Mouse (Mus musculus): ENCODE measurements around the gene Plxna2.
A peak's percentile ranks its signal among the peaks of the same experiment; 100 is the strongest.

The Plxna2 gene

GRCm38 (mm10) chr1:194772053-194772452, 154.0 kb downstream of the Plxna2 start:
- DNase-seq (ENCODE audit: low read depth) = no peak

GRCm38 (mm10) chr1:194773899-194774298, 155.9 kb downstream of the Plxna2 start:
- DNase-seq (ENCODE audit: low read depth) = no peak

- no peak for DNase-seq (ENCODE audit: low read depth)
These were observed 156.3 kb downstream of the Plxna2 start for GRCm38 (mm10) chr1:194774350-194774749.

DNA sequence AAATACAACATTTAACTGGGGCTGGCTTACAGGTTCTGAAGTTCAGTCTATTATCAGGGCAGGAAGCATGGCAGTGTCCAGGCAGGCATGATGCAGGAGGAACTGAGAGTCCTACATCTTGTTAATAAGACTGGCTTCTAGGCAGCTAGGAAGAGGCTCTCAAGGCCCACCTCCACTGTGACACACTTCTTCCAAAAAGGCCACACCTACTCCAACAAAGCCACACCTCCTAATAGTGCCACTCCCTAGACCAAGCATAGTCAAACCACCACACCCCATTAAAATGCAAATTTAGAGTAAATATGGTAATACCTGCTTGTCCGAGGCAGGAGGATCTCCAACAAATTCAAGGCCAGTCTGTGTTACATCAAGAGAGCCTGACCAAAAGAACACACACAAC, 156.7 kb downstream of the Plxna2 start:
- DNase-seq (ENCODE audit: low read depth) = no peak

- DNase-seq (ENCODE audit: low read depth) = no peak
These were observed 157.8 kb downstream of the Plxna2 start for GRCm38 (mm10) chr1:194775656-194776374.

DNA sequence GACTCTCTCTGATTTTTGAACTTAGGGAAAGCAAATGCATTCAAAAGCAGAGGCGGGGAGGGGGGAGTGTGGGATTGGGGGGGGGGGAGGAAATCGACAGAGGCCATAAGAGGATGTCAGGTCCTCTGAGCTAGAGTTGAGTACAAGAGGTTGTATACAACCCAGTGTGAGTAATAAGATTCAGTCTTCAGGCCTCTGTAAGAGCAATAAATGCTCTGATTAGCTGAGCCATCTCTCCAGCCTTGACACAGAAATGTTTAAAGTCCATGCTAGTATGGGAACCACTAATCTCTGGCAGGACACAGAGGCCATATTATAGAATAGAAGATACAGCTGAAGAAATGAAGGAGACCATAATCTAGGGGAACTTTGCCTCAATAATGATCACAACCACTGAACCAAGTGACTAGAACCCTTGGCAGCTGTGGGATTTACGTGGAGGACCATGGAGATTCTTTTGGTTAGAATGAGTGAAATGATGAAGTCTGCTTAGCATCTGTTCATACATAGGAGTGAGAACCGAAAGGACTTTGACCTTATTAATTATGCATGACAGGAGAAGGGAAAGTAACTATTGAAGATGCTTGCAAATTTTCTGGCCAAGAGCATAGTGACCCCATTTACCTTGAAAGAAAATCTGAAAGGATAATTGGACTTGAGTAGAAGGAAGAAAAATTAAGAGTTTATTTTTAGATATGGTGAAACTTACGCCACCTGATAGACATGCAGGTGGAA, 158.7 kb downstream of the Plxna2 start:
- no peak for DNase-seq (ENCODE audit: low read depth)

DNA sequence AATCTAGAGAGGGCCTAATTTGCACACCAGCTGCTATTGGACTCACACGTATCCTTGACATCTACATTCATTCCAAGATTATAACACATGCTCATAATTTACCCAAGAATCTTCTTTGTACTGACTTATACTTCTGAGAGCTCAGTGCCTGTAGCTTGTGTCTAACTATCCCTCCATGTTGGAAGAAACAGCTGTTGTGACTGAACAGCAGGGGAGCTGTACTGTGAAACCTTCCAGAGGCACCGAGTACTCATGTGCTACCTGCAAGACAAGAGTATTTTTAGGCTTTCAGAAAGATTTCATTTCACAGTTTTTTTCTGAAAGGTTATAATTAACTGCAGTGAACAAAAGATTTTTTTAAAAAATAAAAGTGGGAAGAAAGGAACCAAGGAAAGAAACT, 159.6 kb downstream of the Plxna2 start:
- no peak for DNase-seq (ENCODE audit: low read depth)

DNA sequence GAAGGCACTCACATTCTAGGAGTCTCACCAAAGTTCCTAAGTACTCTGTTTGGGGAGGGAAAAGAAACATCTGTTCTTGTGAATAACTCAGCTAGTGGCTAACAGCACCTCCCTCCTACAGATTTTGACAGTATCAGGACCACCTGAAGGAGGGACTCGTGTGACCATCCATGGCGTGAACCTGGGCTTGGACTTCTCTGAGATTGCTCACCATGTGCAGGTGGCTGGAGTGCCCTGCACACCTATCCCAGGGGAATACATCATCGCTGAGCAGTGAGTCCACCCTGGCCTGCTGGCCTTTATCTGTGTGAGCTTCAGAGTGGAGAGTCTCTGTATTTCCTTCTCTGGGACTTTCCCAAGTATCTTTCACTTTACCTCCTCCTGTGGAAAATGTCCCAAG, 162.4 kb downstream of the Plxna2 start:
- no peak for DNase-seq (ENCODE audit: low read depth)

DNA sequence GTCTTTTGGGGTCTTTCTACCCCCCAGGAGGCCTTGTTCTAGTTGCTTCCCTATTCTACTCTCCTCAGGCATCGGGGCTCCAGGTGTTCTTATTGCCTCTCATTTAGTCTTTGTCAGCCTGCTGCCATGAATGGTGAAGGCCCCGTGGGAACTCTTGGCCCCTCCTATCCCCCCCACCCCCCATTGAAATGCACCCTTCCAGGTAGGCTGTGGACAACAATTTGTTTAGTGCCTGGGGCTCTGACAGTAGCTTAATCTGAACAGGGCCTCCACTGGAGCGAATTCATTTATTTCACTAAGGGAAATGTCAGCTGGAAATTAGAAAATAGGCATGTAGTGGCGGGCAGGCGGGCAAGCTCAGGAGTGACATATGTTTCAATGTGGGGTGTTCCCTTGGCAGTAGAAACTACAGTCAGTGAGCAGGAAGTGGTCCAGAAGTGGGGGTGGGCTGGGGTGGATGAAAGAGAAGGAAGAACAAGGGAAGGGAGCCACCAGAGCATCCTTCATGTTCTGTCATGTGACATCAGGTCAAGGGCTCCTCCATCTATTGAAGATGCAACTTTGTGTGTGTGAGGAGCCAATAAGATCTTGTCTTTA, 162.9 kb downstream of the Plxna2 start:
- DNase-seq (ENCODE audit: low read depth) = no peak

DNA sequence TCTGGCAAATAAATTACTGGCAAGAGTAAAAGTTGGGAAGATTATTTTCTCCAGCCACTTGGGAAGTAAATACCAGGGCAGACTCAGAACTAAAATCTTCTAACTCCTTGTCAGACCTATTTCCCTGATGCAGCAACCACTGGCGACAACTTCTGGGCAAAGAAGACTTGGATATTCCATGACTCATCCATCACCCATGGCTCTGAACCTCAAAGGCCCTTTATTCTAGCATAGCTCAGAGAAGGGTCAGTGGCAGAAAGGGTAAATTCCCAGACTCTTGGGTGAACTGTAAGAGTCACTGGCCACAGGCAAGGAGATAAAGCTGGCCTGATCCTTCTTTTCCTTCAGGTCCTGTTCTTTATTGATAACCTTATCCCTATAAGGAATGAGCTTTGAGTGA, 163.5 kb downstream of the Plxna2 start:
- DNase-seq (ENCODE audit: low read depth) = no peak

- no peak for DNase-seq (ENCODE audit: low read depth)
These were observed 164.3 kb downstream of the Plxna2 start for GRCm38 (mm10) chr1:194782325-194782724.

DNA sequence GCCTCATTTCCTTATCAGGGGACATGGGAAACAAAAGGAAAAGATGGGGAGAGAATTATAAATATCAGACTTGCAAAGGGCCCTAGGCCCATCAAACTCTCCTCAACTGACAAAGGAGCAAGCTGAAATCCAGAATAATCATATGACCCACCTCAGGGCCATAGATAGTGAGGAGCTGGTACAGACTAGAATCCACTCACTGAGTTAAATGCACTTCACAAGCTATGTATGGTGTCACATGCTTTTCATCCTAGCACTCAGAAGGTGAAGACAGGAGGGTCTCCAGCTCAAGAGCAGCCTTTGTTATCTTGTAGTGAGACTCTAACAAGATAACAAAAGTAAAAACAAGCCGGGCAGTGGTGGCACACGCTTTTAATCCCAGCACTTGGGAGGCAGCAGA, 169.6 kb downstream of the Plxna2 start:
- DNase-seq (ENCODE audit: low read depth) = no peak

DNA sequence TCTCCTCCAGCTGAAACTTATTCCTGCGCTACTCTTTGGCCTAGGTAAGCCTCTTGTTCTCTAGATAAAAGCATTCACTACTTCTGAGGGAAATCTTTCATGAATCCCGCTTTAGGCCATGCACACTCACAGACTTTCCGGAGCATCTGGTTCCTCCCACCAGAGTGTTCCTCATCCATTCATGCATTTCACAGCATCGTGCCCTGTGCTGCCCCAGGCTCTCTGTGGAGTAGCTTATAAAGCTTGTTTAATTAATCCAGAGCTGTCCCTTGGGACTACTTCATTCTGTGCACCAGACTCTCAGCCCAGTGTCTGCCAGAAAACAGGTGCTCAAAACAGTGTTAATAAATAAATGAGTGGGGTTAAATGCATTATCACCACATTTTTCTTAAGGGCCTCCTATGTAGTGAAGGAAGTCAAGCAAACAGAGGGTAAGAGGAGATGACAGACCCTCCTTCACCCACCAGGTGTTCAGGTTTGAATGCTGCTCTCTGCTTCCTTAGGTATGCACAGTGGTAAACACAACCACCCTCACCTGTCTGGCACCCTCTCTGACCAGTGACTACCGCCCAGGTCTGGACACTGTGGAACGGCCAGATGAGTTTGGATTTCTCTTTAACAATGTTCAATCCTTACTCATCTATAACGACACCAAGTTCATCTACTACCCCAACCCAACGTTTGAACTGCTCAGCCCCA, 175.4 kb downstream of the Plxna2 start:
- no peak for DNase-seq (ENCODE audit: low read depth)

DNA sequence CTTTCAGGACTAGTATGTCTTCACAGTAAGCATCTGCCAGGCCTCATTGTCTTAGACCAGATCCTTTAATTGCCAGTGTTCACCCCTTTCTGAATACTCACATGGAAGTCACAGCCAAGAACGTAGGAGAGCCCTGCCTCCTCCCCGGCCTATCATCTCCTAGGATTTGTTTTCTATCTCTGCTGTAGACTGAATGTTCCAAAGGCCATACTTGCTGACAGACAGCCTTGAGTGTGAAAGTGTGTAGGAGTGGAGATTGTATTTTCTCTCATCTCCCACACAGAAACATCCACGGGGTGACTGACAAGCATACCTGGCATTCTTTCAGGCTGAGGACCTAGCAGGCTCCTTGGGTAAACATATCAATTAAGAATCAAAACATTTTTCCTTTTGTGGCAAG, 177.3 kb downstream of the Plxna2 start:
- no peak for DNase-seq (ENCODE audit: low read depth)

DNA sequence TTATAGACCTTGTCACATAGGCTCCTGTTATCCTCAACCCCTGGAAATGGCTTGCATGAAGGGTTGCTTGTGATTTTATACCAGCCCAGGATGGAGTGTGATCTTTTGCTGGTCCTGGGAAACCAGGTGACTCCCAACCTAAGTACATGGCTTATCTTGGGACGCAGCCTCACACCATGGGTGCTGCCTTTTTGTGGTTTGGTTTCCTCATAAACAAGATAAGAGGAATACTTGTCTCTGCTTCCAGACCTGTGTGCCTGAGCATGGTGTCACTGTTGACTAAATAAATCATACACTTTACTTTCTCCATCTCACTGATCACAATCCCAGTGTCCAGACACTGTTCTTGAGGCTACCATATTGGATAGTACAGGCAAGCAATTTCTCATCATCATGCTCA, 179.8 kb downstream of the Plxna2 start:
- no peak for DNase-seq (ENCODE audit: low read depth)

GRCm38 (mm10) chr1:194798511-194798910, 180.5 kb downstream of the Plxna2 start:
- DNase-seq (ENCODE audit: low read depth) = no peak

GRCm38 (mm10) chr1:194808261-194808660, 190.2 kb downstream of the Plxna2 start:
- DNase-seq (ENCODE audit: low read depth) = no peak

- DNase-seq (ENCODE audit: low read depth) = no peak
These were observed 190.7 kb downstream of the Plxna2 start for GRCm38 (mm10) chr1:194808681-194809080.

DNA sequence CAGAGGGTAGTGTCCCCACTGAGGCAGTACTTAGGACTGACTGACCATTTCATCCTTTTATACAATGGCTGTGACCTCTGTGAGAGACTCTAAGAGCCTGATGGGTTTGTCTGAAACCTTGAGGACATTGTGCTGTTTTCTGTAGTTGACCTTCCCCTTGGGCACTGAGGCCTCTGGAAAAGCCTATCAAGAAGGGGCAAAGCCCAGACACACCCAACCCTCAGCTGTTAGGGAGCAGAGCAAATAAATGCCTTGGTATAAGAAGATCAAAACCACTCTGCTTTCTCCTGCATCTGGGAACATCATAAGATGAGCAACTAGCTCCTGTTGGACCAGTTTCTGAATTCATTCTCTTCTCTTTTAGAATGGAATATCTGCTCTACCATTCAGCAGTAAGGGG, 191.6 kb downstream of the Plxna2 start:
- no peak for DNase-seq (ENCODE audit: low read depth)

- no peak for DNase-seq (ENCODE audit: low read depth)
These were observed 196.2 kb downstream of the Plxna2 start for GRCm38 (mm10) chr1:194814187-194814586.

DNA sequence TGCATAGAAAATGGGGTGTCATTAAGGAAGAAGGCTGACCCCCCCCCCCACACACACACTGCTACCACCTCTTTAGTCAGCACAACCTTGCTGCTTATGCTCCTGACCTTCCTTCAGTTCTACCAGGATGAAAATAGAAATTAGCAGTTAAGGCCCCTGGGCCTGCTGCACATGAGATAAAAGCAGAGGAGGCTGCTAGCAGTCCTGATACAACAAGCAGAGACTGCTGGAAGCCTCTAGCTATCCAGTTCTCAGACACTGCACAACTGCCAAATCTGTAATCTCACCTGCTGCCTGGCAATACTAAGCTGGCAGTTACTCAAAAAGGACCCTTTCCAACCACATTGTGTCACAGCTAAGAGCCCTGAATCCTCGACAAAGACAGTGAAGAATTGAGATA, 197.5 kb downstream of the Plxna2 start:
- no peak for DNase-seq (ENCODE audit: low read depth)

DNA sequence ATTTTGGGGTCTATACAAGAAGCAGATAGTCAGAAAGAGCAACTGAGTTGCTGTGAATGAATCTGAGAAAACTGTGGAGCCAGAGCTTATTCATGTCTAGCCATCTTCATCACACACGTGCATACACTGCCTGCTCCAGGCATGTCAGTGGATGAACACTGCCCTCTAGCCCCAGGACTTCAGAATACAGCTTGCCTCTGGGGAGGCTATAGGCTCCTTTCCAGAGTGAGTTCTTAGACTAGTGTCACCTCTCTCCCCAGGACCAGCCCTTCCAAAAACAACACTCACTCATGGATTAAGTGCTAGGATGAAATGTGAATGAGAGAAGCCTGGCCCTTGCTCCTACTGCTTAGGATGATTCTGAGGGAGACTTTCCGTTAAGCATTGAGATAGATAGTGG, 198.9 kb downstream of the Plxna2 start:
- peak; percentile 67 for DNase-seq (ENCODE audit: low read depth)

DNA sequence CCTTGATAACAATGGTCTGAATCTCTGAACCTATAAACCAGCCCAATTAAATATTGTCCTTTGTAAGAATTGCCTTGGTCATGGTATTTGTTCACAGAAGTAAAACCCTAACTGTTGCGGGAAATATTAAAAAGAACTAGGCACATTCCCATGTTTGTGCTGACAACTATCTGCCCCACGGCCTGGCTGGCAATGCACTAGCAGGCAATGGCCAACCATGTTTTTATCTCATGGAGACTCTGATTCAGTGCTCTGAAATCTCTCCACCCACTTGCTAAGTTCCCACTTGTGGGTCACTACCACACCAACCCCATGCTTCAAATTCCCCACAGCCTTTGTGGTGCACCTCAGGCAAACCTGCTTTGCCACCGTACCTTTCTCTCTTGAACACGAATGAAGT, 202.9 kb downstream of the Plxna2 start:
- DNase-seq (ENCODE audit: low read depth) = no peak
